Mouse (Mus musculus): ENCODE measurements at regions not wholly inside any gene's neighbourhood (a gene's known extent, or its start where the extent isn't known, plus 50 kb on each side); places are given as distances from the start of the nearest gene placed in this dataset.

- H3K9ac ChIP-seq (ENCODE audit: control insufficient read depth, low read depth, low read length, poor library complexity, severe bottlenecking): no peak overlapping the region
- H3K9me3 ChIP-seq (replicated peaks; ENCODE audit: insufficient read depth, low read length): no peaks in the 10 kb centered on the region
- DNase-seq (ENCODE audit: low read depth, low spot score): no peak
- H3K4me3 ChIP-seq (ENCODE audit: control insufficient read depth in 1 of 2, insufficient read depth in 1 of 2, low read depth in 2 of 2, low read length in 2 of 2): no peak overlapping the region
- no peaks in the 10 kb centered on the region for H3K79me2 ChIP-seq (ENCODE audit: control insufficient read depth, insufficient read depth, low read length, poor library complexity)
- no peaks in the 10 kb centered on the region for H3K27me3 ChIP-seq (ENCODE audit: control insufficient read depth in 1 of 2, insufficient read depth in 2 of 2, low read length in 2 of 2)
- H3K36me3 ChIP-seq (ENCODE audit: control insufficient read depth in 1 of 2, insufficient read depth in 2 of 2, low read length in 2 of 2): no peaks in the 10 kb centered on the region
- TF ChIP-seq ELF1 (IDR thresholded peaks at IDR 0.05; ENCODE audit: low read depth, low read length) (no peak), TAL1 (IDR thresholded peaks at IDR 0.05; ENCODE audit: low read length) (no peak), MAZ (IDR thresholded peaks at IDR 0.05; ENCODE audit: low read depth, low read length) (no peak), BHLHE40 (IDR thresholded peaks at IDR 0.05; ENCODE audit: borderline replicate concordance, low read depth, low read length) (no peak), USF2 (IDR thresholded peaks at IDR 0.05; ENCODE audit: borderline replicate concordance in 1 of 2, insufficient read depth in 1 of 2, low read depth in 1 of 2, low read length in 2 of 2) (no peak)
- H3K4me1 ChIP-seq (ENCODE audit: control insufficient read depth in 1 of 2, insufficient read depth in 2 of 2, low read length in 2 of 2): no peaks in the 10 kb centered on the region
- no peak overlapping the region for H3K27ac ChIP-seq (ENCODE audit: control insufficient read depth, low read depth, low read length)
Observed at GRCm38 (mm10) chr10:39246984-39247383, 83.4 kb upstream of the Ccn6 start.

DNA sequence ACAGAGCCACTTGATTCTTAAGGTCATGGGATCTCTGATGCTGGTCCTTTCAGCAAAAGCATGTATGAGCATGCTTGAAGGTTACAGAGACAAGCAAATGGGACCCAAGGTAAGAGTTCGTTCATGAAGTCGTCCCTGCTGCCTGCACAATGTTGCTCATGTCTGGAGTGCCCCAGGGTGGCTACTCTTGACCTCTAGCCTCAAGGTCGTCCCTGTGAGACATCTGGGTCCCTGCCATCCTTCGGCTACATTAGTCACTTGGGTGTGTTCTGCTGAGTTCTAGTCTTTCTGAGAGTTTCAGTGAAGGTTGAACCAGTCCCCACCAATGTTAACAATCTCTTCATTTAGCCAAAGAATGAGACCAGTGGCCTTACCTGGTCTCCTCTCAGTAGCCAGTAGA lies 81.5 kb upstream of the Ccn6 start:
- no peaks in the 10 kb centered on the region for H3K79me2 ChIP-seq (ENCODE audit: control insufficient read depth, insufficient read depth, low read length, poor library complexity)
- no peaks in the 10 kb centered on the region for H3K36me3 ChIP-seq (ENCODE audit: control insufficient read depth in 1 of 2, insufficient read depth in 2 of 2, low read length in 2 of 2)
- TF ChIP-seq RAD21 (IDR thresholded peaks at IDR 0.05; ENCODE audit: low read depth, low read length) (no peak), EP300 (IDR thresholded peaks at IDR 0.05; ENCODE audit: low read depth in 1 of 2, low read length in 2 of 2) (no peak), MAFK (IDR thresholded peaks at IDR 0.05; ENCODE audit: borderline replicate concordance, low read depth, low read length) (no peak), USF1 (IDR thresholded peaks at IDR 0.05; ENCODE audit: low read depth, low read length) (no peak), SMC3 (IDR thresholded peaks at IDR 0.05; ENCODE audit: low read depth, low read length) (no peak), ZKSCAN1 (IDR thresholded peaks at IDR 0.05; ENCODE audit: low read depth, low read length) (no peak), UBTF (IDR thresholded peaks at IDR 0.05; ENCODE audit: borderline replicate concordance, insufficient read depth, low read depth, low read length) (no peak), E2F4 (IDR thresholded peaks at IDR 0.05; ENCODE audit: borderline replicate concordance, low read depth, low read length) (no peak), CHD1 (IDR thresholded peaks at IDR 0.05; ENCODE audit: low read depth, low read length) (no peak), CHD2 (IDR thresholded peaks at IDR 0.05; ENCODE audit: low read length) (no peak), ZMIZ1 (IDR thresholded peaks at IDR 0.05; ENCODE audit: low read depth, low read length) (no peak), POLR2A (IDR thresholded peaks at IDR 0.05; ENCODE audit: control insufficient read depth in 1 of 2, insufficient read depth in 1 of 2, low read depth in 1 of 2, low read length in 2 of 2, poor library complexity in 1 of 2) (no peak), MEF2A (IDR thresholded peaks at IDR 0.05; ENCODE audit: extremely low read depth, insufficient replicate concordance, low read depth, low read length, poor library complexity, severe bottlenecking) (no peak), NRF1 (IDR thresholded peaks at IDR 0.05; ENCODE audit: insufficient read depth, low read depth, low read length, poor library complexity, severe bottlenecking) (no peak), MYB (IDR thresholded peaks at IDR 0.05; ENCODE audit: low read depth, low read length) (no peak), NELFE (IDR thresholded peaks at IDR 0.05; ENCODE audit: low read depth, low read length) (no peak), GATA1 (IDR thresholded peaks at IDR 0.05; ENCODE audit: low read depth, low read length) (no peak), ZNF384 (IDR thresholded peaks at IDR 0.05; ENCODE audit: low read depth, low read length) (no peak), TAL1 (IDR thresholded peaks at IDR 0.05; ENCODE audit: low read length) (no peak)
- H3K27me3 ChIP-seq (ENCODE audit: control insufficient read depth in 1 of 2, insufficient read depth in 2 of 2, low read length in 2 of 2): no peaks in the 10 kb centered on the region; a peak in 1 of 4 replicates
- no peaks in the 10 kb centered on the region for H3K4me1 ChIP-seq (ENCODE audit: control insufficient read depth in 1 of 2, insufficient read depth in 2 of 2, low read length in 2 of 2)
- no peaks in the 10 kb centered on the region for H3K9me3 ChIP-seq (replicated peaks; ENCODE audit: insufficient read depth, low read length)
- no peak overlapping the region for H3K4me3 ChIP-seq (ENCODE audit: control insufficient read depth in 1 of 2, insufficient read depth in 1 of 2, low read depth in 2 of 2, low read length in 2 of 2)
- H3K9ac ChIP-seq (ENCODE audit: control insufficient read depth, low read depth, low read length, poor library complexity, severe bottlenecking): no peak overlapping the region
- DNase-seq (ENCODE audit: low read depth, low spot score): no peak
- no peak overlapping the region for H3K27ac ChIP-seq (ENCODE audit: control insufficient read depth, low read depth, low read length)

Data from MEL (cell line).